Comparison of ENCODE assay signal across 35 mouse cellular contexts in the genomic region with DNA sequence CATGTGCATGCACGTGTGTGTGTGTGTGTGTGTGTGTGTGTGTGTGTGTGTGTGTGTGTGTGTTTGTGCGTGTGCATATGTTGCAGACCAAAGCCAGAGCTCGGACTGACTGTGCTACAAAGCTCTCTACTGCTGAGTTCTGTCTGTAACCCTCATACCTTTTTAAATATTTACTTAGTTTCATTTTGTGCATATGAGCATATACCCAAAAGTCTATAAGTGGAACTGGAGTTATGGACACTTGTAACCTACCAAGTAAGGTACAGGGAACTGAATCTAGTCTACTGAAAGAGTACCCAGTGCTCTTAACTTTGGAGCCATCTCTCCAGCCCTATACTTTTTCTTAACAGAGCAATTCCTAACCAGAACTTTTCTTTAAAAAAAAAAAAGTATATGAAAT.
"Had no signal": no experiment of that assay in that cellular context is flagged by ENCODE, and none has a peak within 500 bp of the region (broad histone marks: within the 10 kb centered on the region; RNA-seq: fewer than 3 reads in every experiment).

No protein-coding gene starts in this region.

- H3K27ac ChIP-seq: heart, adult 2 months; heart, embryonic 10.5 days; heart, embryonic 13.5 days; heart, embryonic 15.5 days; hindbrain, embryonic 10.5 days; hindbrain, embryonic 12.5 days; hindbrain, embryonic 13.5 days; hindbrain, embryonic 14.5 days; hindbrain, embryonic 15.5 days; hindbrain, postnatal 0 days; intestine, embryonic 15.5 days; kidney, embryonic 15.5 days; kidney, postnatal 0 days; layer of hippocampus, adult 2 months had no signal

- DNase-seq: heart, adult 2 months; heart, postnatal 10 days; heart, postnatal 14 days; heart, postnatal 36 days; heart, postnatal 4 days; kidney, adult 11 months; kidney, adult 18-20 months; kidney, adult 2 months; kidney, adult 8-10 months; kidney, adult 9 months; kidney, postnatal 10 days; kidney, postnatal 14 days; kidney, postnatal 25 days; kidney, postnatal 36 days; kidney, postnatal 4 days; layer of hippocampus, adult 9-11 months had no signal

- H3K9me3 ChIP-seq: heart, embryonic 10.5 days; heart, embryonic 13.5 days; heart, embryonic 15.5 days; hindbrain, embryonic 10.5 days; hindbrain, embryonic 12.5 days; hindbrain, embryonic 13.5 days; hindbrain, embryonic 15.5 days; intestine, embryonic 15.5 days; kidney, embryonic 15.5 days had no signal

- H3K36me3 ChIP-seq: intestine, embryonic 15.5 days had no signal

- H3K9ac ChIP-seq: heart, embryonic 12.5 days; heart, embryonic 13.5 days; heart, embryonic 15.5 days; hindbrain, embryonic 12.5 days; hindbrain, embryonic 13.5 days; hindbrain, embryonic 14.5 days; hindbrain, embryonic 15.5 days; intestine, embryonic 15.5 days; kidney, embryonic 15.5 days had no signal

- ATAC-seq: hindbrain, embryonic 16.5 days; hindbrain, postnatal 0 days; inflammation-experienced regulatory T-cells, adult 6 months; intestine, embryonic 15.5 days; intestine, embryonic 16.5 days; intestine, postnatal 0 days had no signal

- H3K27me3 ChIP-seq: heart, embryonic 12.5 days; heart, embryonic 13.5 days; heart, embryonic 15.5 days; hindbrain, embryonic 12.5 days; hindbrain, embryonic 13.5 days; hindbrain, embryonic 15.5 days; intestine, embryonic 15.5 days; kidney, embryonic 15.5 days had no signal

- H3K4me3 ChIP-seq: heart, adult 2 months; heart, embryonic 10.5 days; heart, embryonic 12.5 days; heart, embryonic 13.5 days; heart, embryonic 15.5 days; hindbrain, embryonic 10.5 days; hindbrain, embryonic 12.5 days; hindbrain, embryonic 13.5 days; hindbrain, embryonic 15.5 days; intestine, embryonic 15.5 days; kidney, embryonic 15.5 days; layer of hippocampus, adult 2 months had no signal

- H3K4me2 ChIP-seq: heart, embryonic 11.5 days; heart, embryonic 12.5 days; heart, embryonic 13.5 days; heart, embryonic 15.5 days; hindbrain, embryonic 12.5 days; hindbrain, embryonic 13.5 days; hindbrain, embryonic 14.5 days; hindbrain, embryonic 15.5 days; intestine, embryonic 15.5 days; kidney, embryonic 15.5 days had no signal

- H3K4me1 ChIP-seq: heart, embryonic 15.5 days; hindbrain, embryonic 10.5 days; hindbrain, embryonic 12.5 days; hindbrain, embryonic 13.5 days; hindbrain, embryonic 15.5 days; intestine, embryonic 15.5 days; kidney, embryonic 15.5 days had no signal
